Mouse (Mus musculus) B cell, adult 67 days (primary cell): ENCODE data around the gene Nkain2. TPM values are rescaled to one million over a fixed set of nuclear protein-coding genes. Genes with fewer than 3 reads are reported as not detected.

ENCODE experiments used
- total RNA-seq, 2 experiments: library from RNA; stranded (reverse); gene quantifications; 4 replicates each; pipeline ENCODE4 v1.2.4; 2023

The Nkain2 gene
- total RNA-seq, result not detected

GRCm38 (mm10) chr10:32889652-32890506, at the start of gene Nkain2:
TSS of gene Nkain2 (minus strand) at chr10:32890462.

Other genes starting within 250 kb of the Nkain2 start
- gene Trdn, start 190.1 kb upstream of the Nkain2 start, total RNA-seq, result not detected